Mouse (Mus musculus): Measurements from ENCODE around the gene Stk38l. TPM values are rescaled to one million over a fixed set of nuclear protein-coding genes. Genes with fewer than 3 reads are reported as not detected.
A peak's percentile ranks its signal among the peaks of the same experiment; 100 is the strongest.

Gene Stk38l
- polyA plus RNA-seq, 1 experiment from 2014 or later = 14.7 TPM

DNA sequence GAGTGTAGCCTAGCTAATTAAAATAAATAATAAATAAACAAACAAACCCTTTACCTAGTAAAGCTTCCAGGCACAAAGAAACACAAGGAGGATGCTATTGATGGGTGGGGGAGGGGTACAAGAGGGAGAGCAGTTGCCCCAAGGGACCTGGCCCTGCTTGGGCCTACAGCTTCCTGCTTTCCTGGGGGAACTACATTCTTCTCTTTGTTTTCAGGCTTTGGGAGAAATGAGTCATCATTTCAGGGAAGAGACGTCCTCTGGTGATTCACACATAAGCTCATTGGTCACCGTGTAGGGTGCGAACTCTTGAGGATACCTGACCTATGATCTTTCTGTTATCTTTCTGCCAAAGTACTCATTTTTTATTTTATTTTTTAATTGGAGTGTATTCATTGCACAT lies 68.7 kb downstream of the Stk38l start:
- no peak for ATAC-seq (ENCODE audit: low FRiP score, low read depth)
- 75% methylated on average over 3 of the region's 3 CpGs for WGBS
- Histone ChIP-seq H3K4me3 (no peak overlapping the region), H3K27ac (replicated peaks) (no peak overlapping the region), H3K4me2 (no peak overlapping the region), H3K27me3 (peaks cover 9% of the 10 kb centered on the region; the same call in 1 of the 2 replicates), H3K36me3 (no peaks in the 10 kb centered on the region), H3K9me3 (no peaks in the 10 kb centered on the region), H3K4me1 (replicated peaks) (peaks cover 7% of the 10 kb centered on the region), H3K9ac (no peak overlapping the region)

DNA sequence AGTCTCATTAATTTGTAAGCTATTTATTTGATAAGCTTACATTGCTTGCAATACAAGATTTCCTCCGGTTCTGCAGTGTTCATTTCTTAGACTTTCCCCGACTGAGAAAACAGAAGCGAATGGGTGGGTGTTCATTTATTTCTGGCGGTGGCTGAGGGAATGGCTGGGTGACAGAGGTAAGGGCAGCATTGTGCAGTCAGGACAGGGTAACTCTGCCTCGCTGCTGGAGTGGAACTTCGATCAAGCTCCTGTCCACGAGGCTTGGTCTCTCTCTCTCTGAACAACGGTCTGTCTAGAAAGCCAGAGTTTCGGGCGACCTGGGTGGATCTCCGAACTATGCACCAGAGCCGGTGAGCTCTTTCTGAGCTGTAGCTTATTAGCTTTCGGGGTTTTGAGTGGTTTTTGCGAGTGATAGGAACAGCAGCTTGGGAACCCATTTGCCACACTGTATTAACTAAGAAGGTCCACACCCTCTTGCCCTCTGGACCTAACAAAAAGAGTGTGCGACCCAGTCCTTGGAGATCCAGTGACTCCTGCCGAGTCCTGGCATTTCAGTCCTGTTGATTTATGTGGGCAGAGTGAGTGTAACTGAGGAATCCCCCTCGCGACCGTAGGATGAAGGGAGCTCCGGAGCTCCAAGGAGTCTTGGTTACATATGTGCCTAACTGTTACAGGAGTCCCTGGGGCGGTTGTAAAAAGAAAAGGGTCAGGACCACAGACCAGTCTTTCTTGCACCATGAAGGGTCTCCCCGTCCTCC lies 70.5 kb downstream of the Stk38l start:
- no peak overlapping the region for H3K27ac ChIP-seq (replicated peaks)
- H3K4me3 ChIP-seq = peak overlapping the region; percentile 59
- H3K9ac ChIP-seq = peak overlapping the region; percentile 54
- peaks cover 7% of the 10 kb centered on the region for H3K4me1 ChIP-seq (replicated peaks)
- no peaks in the 10 kb centered on the region for H3K36me3 ChIP-seq
- no peaks in the 10 kb centered on the region for H3K9me3 ChIP-seq
- peak overlapping the region; percentile 92 for H3K4me2 ChIP-seq
- 16% methylated on average over 22 of the region's 22 CpGs for WGBS
- peaks cover 9% of the 10 kb centered on the region; the same call in 1 of the 2 replicates for H3K27me3 ChIP-seq
- ATAC-seq (ENCODE audit: low FRiP score, low read depth) = peak; percentile 74

DNA sequence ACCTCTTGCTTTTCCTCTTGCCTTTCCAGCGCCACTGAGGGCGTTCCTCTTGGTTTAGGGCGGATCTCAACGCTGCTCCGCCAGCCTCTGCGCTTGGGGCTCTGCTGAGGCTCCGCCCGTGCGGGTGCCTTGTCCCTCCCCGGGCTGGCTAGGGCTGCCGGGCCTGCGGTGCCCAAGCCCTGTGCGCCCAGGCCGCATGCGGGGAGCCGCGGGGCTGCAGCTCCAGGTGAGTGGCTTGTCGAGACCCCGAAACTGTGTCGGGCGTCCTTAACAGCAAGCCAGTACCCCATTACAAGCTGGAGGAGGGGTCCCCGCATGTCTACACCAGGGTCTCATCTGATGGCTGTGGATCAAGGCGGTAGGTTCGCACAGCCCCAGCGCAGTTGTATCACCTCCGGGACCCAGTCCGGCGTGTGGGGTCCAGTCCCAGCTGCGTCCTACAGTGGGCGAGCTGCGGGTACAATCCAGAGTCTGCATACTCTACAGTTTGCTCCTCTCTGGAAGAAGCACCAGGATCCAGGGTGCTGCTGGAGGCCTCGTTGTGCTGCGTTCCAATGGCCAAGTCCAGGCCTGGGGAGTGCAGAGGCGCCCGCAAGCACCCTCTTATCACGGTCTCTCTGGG lies 71.2 kb downstream of the Stk38l start, which contains the start of gene Arntl2:
Gene Arntl2 (plus strand): TSS at position 132 of the 622 bp plus-strand sequence.
- no peaks in the 10 kb centered on the region for H3K36me3 ChIP-seq
- WGBS = 1% methylated on average over 36 of the region's 36 CpGs
- peak; percentile 97 for ATAC-seq (ENCODE audit: low FRiP score, low read depth)
- peaks cover 9% of the 10 kb centered on the region; the same call in 1 of the 2 replicates for H3K27me3 ChIP-seq
- peak within 1 kb of the TSS; percentile 92 for H3K4me2 ChIP-seq
- peak within 1 kb of the TSS; percentile 59 for H3K4me3 ChIP-seq
- no peaks in the 10 kb centered on the region for H3K9me3 ChIP-seq
- peak within 1 kb of the TSS; percentile 54 for H3K9ac ChIP-seq
- H3K4me1 ChIP-seq (replicated peaks) = peaks cover 7% of the 10 kb centered on the region
- H3K27ac ChIP-seq (replicated peaks) = no peak within 1 kb of the TSS

DNA sequence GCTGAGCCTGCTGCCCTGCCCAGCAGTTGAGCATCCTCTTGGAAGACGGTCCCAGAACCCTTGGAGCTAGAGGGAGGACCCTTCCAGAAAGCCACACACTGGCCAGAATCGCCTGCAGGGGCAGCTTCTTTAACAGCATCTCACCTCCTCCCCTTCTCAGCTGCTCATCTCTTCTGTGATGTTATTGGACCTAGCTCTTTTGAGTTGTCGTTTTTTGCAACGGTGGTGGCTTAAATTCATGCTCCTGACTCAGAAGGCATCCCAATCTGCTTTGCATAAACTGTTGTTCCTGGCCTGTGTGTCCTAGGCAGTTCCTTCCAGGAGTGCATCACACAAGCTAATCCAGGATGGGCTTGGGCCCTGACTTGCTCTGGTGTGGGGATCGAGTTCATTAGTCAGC lies 72.7 kb downstream of the Stk38l start:
- H3K27ac ChIP-seq (replicated peaks) = no peak overlapping the region
- H3K9me3 ChIP-seq = no peaks in the 10 kb centered on the region
- no peak overlapping the region for H3K4me2 ChIP-seq
- H3K4me3 ChIP-seq = no peak overlapping the region
- H3K9ac ChIP-seq = no peak overlapping the region
- H3K4me1 ChIP-seq (replicated peaks) = peaks cover 7% of the 10 kb centered on the region
- 62% methylated on average over 5 of the region's 5 CpGs for WGBS
- no peak for ATAC-seq (ENCODE audit: low FRiP score, low read depth)
- H3K27me3 ChIP-seq = peaks cover 9% of the 10 kb centered on the region; the same call in 1 of the 2 replicates
- H3K36me3 ChIP-seq = no peaks in the 10 kb centered on the region

DNA sequence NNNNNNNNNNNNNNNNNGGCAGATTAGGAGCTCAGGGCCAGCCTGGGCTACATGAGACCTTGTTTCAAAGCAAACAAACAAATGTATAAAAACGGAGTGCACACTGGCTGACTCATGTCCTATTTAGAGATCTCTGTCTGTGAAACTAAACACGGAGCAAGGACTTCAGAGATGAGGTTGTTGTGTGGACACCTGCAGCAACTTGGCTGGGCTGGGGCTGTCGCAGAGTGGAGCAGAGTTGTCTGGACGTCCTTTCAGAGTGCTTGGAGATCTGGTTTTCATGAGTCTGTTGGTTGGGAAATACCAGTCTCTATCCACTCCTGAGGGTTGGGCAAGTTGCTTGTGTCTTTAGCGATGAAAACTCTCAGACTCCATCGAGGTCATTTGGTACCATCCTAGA lies 85.2 kb downstream of the Stk38l start:
- Histone ChIP-seq H3K9me3 (no peaks in the 10 kb centered on the region), H3K27me3 (no peaks in the 10 kb centered on the region), H3K9ac (no peak overlapping the region), H3K4me3 (no peak overlapping the region), H3K4me2 (no peak overlapping the region), H3K4me1 (replicated peaks) (no peaks in the 10 kb centered on the region), H3K27ac (replicated peaks) (no peak overlapping the region), H3K36me3 (no peaks in the 10 kb centered on the region)
- ATAC-seq (ENCODE audit: low FRiP score, low read depth) = no peak
- 91% methylated on average over 6 of the region's 6 CpGs for WGBS

DNA sequence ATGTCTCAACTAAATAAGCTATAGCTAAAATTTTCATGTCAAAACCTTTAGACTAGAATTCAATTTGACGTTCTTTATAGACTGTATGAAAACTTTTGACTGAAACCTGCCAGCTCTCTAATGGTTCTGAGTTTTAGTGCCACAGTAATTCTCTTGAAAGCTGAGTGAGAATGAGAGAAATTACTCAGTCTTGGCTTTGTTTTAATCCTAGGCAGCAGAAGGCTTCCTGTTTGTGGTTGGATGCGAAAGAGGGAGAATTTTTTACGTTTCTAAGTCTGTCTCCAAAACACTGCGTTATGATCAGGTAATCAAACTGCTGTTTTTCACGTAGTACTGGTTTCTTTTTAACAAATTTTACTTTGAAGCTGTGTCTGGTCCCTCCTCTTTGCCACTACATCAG lies 88.2 kb downstream of the Stk38l start:
- no peaks in the 10 kb centered on the region for H3K4me1 ChIP-seq (replicated peaks)
- no peak overlapping the region for H3K4me3 ChIP-seq
- H3K4me2 ChIP-seq = no peak overlapping the region
- H3K9ac ChIP-seq = no peak overlapping the region
- H3K36me3 ChIP-seq = no peaks in the 10 kb centered on the region
- no peak overlapping the region for H3K27ac ChIP-seq (replicated peaks)
- H3K9me3 ChIP-seq = no peaks in the 10 kb centered on the region
- no peak for ATAC-seq (ENCODE audit: low FRiP score, low read depth)
- WGBS = 89% methylated on average over 5 of the region's 5 CpGs
- H3K27me3 ChIP-seq = no peaks in the 10 kb centered on the region

DNA sequence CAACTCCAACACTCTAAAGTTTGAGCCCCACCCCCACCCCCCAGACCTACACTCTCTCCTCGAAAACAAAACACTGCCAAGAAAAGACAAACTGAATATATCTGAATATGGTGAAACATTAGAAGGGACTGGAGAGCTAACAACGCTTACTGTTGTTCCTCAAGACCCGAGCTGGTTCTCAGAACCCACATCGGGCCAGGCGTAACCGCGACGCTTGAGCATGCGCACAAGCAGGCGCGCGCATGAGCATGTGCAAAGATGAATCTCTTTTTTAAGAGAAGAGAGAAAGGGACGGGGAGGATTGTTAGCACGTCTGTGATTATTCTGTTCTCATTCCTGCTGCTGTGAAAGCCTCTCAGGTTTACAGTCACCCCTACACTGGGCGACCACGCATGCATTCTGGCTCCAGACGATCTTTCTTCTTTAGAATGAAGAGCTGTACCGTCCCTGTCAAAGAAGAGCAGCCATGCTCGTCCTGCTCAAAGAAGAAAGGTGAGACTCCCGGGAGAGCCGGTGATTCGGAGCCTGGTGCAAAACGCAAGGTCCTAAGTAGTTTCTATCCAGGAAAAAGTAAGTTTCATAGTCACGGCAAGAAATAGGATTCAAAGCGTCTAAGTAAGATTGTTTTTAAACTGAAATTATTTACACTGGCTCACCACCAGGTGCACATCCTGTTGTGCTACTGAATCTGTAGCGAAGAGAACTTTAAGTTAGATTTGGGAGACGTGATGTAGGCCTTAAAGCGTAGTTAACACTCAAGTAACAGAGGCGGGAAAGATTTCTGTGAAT lies 95.6 kb downstream of the Stk38l start:
- no peak overlapping the region for H3K4me3 ChIP-seq
- ATAC-seq (ENCODE audit: low FRiP score, low read depth) = no peak
- no peak overlapping the region for H3K9ac ChIP-seq
- no peaks in the 10 kb centered on the region for H3K9me3 ChIP-seq
- no peak overlapping the region for H3K27ac ChIP-seq (replicated peaks)
- no peaks in the 10 kb centered on the region for H3K4me1 ChIP-seq (replicated peaks)
- no peaks in the 10 kb centered on the region for H3K27me3 ChIP-seq
- WGBS = 83% methylated on average over 29 of the region's 29 CpGs
- no peaks in the 10 kb centered on the region for H3K36me3 ChIP-seq
- no peak overlapping the region for H3K4me2 ChIP-seq

DNA sequence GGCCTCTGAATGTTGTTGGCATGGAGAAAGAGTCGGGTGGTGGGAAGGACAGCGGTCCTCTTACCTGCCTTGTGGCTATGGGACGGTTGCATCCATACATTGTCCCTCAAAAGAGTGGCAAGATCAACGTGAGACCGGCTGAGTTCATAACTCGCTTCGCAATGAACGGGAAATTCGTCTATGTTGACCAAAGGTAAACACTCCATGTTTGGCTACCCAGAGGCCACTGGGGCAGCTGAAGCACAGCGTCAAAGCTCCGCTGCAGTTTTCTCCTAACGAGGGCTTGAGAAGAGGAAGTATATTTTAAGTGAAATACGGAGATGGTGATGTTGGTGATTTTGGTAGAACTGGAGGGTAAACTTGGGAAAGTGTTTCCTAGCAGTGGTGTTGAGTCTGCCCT lies 97.2 kb downstream of the Stk38l start:
- no peak for ATAC-seq (ENCODE audit: low FRiP score, low read depth)
- H3K9ac ChIP-seq = no peak overlapping the region
- no peaks in the 10 kb centered on the region for H3K9me3 ChIP-seq
- no peak overlapping the region for H3K4me3 ChIP-seq
- H3K27me3 ChIP-seq = no peaks in the 10 kb centered on the region
- no peak overlapping the region for H3K27ac ChIP-seq (replicated peaks)
- 92% methylated on average over 13 of the region's 13 CpGs for WGBS
- no peaks in the 10 kb centered on the region for H3K4me1 ChIP-seq (replicated peaks)
- no peak overlapping the region for H3K4me2 ChIP-seq
- no peaks in the 10 kb centered on the region for H3K36me3 ChIP-seq

DNA sequence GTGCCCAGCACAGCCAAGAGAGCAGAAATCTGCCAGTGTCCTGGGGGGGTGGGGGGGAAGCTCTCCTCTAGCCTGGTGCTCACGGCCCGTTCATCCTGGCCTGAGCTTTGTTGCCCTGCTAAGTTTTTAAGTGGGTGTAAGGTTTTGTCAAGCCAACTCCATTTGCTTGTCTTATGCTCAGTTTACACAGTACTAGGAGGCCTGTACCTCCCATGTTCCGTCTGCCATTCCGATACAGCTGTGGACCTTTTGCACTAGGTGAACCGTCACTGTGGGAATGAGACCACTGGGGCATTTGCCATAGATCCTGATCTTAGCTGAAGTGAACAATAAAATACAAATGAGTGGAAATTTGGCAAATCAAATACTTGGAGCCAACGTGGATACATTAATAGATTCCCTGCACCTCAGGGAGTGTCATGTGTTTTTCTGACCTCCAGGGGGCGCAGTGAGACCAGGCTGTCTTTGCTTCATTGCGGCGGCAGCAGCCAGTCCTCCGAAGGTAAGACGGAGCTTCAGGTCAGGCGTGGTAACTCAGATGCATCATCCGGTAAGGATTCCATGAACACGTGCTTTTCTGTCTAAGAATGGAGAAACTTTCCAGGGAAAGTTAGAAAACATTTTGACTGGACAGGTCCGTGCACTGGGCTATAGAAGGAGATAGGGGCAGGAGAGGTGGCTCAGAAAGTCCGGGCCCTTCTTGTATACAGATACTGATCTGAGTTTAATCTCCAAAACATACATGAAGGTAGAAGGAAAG lies 100.1 kb downstream of the Stk38l start:
- Histone ChIP-seq H3K27ac (replicated peaks) (no peak overlapping the region), H3K4me1 (replicated peaks) (no peaks in the 10 kb centered on the region), H3K36me3 (no peaks in the 10 kb centered on the region), H3K4me2 (no peak overlapping the region), H3K9ac (no peak overlapping the region), H3K27me3 (no peaks in the 10 kb centered on the region), H3K9me3 (no peaks in the 10 kb centered on the region), H3K4me3 (no peak overlapping the region)
- WGBS = 42% methylated on average over 16 of the region's 16 CpGs
- ATAC-seq (ENCODE audit: low FRiP score, low read depth) = peak; percentile 42

DNA sequence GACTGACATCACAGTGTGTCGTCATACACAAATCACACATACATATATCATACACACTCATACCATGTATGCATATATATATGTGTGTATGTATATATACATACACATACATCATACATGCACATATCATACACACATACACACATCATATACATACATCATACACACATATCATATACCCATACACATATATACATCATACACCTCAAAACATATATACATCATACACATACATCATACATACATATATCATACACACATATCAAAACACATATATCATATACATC lies 100.6 kb downstream of the Stk38l start:
- Histone ChIP-seq H3K4me2 (no peak overlapping the region), H3K27me3 (no peaks in the 10 kb centered on the region), H3K27ac (replicated peaks) (no peak overlapping the region), H3K4me3 (no peak overlapping the region), H3K36me3 (no peaks in the 10 kb centered on the region), H3K9me3 (no peaks in the 10 kb centered on the region), H3K9ac (no peak overlapping the region), H3K4me1 (replicated peaks) (no peaks in the 10 kb centered on the region)
- WGBS = 78% methylated on average over 1 of the region's 1 CpGs
- ATAC-seq (ENCODE audit: low FRiP score, low read depth) = peak; percentile 34

All from hindbrain, embryonic 15.5 days (tissue).